Mouse (Mus musculus) ES-E14 (cell line): Measurements from ENCODE around the gene Sptb. TPM values are rescaled to one million over a fixed set of nuclear protein-coding genes. Genes with fewer than 3 reads are reported as not detected.

Source experiments
- DNase-seq: peaks from one replicate; pipeline ENCODE4 v3.0.0-alpha.2; 2013; ENCODE audit warnings: low read depth, low spot score
- H3K27ac ChIP-seq: 2 replicates; pipeline ENCODE4 v1.5.1; 2012; ENCODE audit warnings: low read depth, mild to moderate bottlenecking, low read length, moderate library complexity, mixed read lengths; ENCODE audit not compliant: poor library complexity, insufficient read depth, severe bottlenecking
- H3K36me3 ChIP-seq: 2 replicates; pipeline ENCODE4 v1.6.1; 2012; ENCODE audit warnings: mild to moderate bottlenecking, low read length, moderate library complexity, mixed read lengths; ENCODE audit not compliant: control insufficient read depth, poor library complexity, insufficient read depth, severe bottlenecking
- H3K4me1 ChIP-seq, 2 experiments: fragments of 150-350 bp in 1 of 2; sonication (generic) in 1 of 2; 2 replicates each; pipeline ENCODE4 v1.6.1; 2012; ENCODE audit warnings: low read length in 2 of 2, mild to moderate bottlenecking in 1 of 2, mixed read lengths in 1 of 2; ENCODE audit not compliant: control insufficient read depth in 2 of 2, insufficient read depth in 2 of 2, poor library complexity in 1 of 2
- H3K4me3 ChIP-seq, 2 experiments: fragments of 150-350 bp in 1 of 2; sonication (generic) in 1 of 2; 2 replicates each; pipeline ENCODE4 v1.5.1; 2012; ENCODE audit warnings: low read length in 2 of 2, low read depth in 1 of 2, mild to moderate bottlenecking in 1 of 2, mixed read lengths in 1 of 2; ENCODE audit not compliant: insufficient read depth in 1 of 2, poor library complexity in 1 of 2, severe bottlenecking in 1 of 2
- H3K9ac ChIP-seq: 2 replicates; pipeline ENCODE4 v1.6.1; 2012; ENCODE audit warnings: low read depth, mild to moderate bottlenecking, low read length, mixed read lengths; ENCODE audit not compliant: poor library complexity, insufficient read depth, severe bottlenecking
- H3K9me3 ChIP-seq: fragments of 150-350 bp; sonication (generic); 2 replicates; pipeline ENCODE4 v1.6.1; 2012; ENCODE audit warnings: low read depth, mild to moderate bottlenecking, low read length; ENCODE audit not compliant: control insufficient read depth, insufficient read depth
- CHD2 ChIP-seq: IDR thresholded peaks from 2 replicates; pipeline ENCODE4 v1.6.1; 2014; ENCODE audit warnings: mild to moderate bottlenecking, low read depth, low read length, inconsistent platforms
- HCFC1 ChIP-seq: IDR thresholded peaks from 2 replicates; pipeline ENCODE4 v1.6.1; 2012; ENCODE audit warnings: low read length, inconsistent platforms, borderline replicate concordance; ENCODE audit not compliant: insufficient read depth
- MAFK ChIP-seq: IDR thresholded peaks from 2 replicates; pipeline ENCODE4 v1.6.1; 2014; ENCODE audit warnings: mild to moderate bottlenecking, low read depth, low read length, inconsistent platforms; ENCODE audit not compliant: insufficient read depth
- ZC3H11A ChIP-seq: IDR thresholded peaks from 2 replicates; pipeline ENCODE4 v1.6.1; 2012; ENCODE audit warnings: low read depth, mild to moderate bottlenecking, inconsistent platforms, low read length, borderline replicate concordance
- ZNF384 ChIP-seq: IDR thresholded peaks from 2 replicates; pipeline ENCODE4 v1.6.1; 2012; ENCODE audit warnings: low read depth, low read length, inconsistent platforms
- in situ Hi-C, 2 experiments: fragments of 600-800 bp; cut with MboI; formaldehyde crosslinking; loops; one replicate each; pipeline ENCODE4 v1.15.1; 2025; ENCODE audit warnings: low sequenced_read_pairs in 2 of 2, inconsistent platforms in 1 of 2; ENCODE audit not compliant: unreplicated experiment in 2 of 2
- total RNA-seq: library from RNA; depleted of rRNA; stranded (reverse); fragments of 300-350 nt; gene quantifications from 2 replicates; pipeline ENCODE4 v1.2.3, GENCODE M21; 2012

The Sptb gene
- total RNA-seq, 1 experiment, result 3.6 TPM

- Histone ChIP-seq H3K27ac (peak overlapping the region; percentile 99), H3K9me3 (no peaks in the 10 kb centered on the region), H3K4me3 (peak overlapping the region; percentile 61 to 64), H3K36me3 (no peaks in the 10 kb centered on the region), H3K9ac (peak overlapping the region; percentile 59), H3K4me1 (peaks cover 4 to 36% of the 10 kb centered on the region in 2 experiments; a peak in 3 of 4 replicates)
- peak; percentile 53 for DNase-seq
- in situ Hi-C loops, result no loop called here
- TF ChIP-seq MAFK (no peak), HCFC1 (no peak), ZC3H11A (no peak), ZNF384 (no peak), CHD2 (no peak)
Measured at GRCm38 (mm10) chr12:76694801-76695505, 15.4 kb downstream of the Sptb start.

GRCm38 (mm10) chr12:76687498-76688200, 22.7 kb downstream of the Sptb start:
- no peak for DNase-seq
- in situ Hi-C loops, result no loop called here
- Histone ChIP-seq H3K9ac (no peak overlapping the region; the same call in 1 of the 2 replicates), H3K9me3 (no peaks in the 10 kb centered on the region), H3K27ac (no peak overlapping the region), H3K4me3 (no peak overlapping the region), H3K4me1 (peaks cover 5 to 45% of the 10 kb centered on the region in 2 experiments; a peak in 3 of 4 replicates), H3K36me3 (no peaks in the 10 kb centered on the region)
- TF ChIP-seq ZNF384 (no peak), CHD2 (no peak), MAFK (no peak), HCFC1 (no peak), ZC3H11A (no peak)

GRCm38 (mm10) chr12:76685647-76686046, 24.7 kb downstream of the Sptb start:
- H3K9ac ChIP-seq, result no peak overlapping the region
- no peak for TF ChIP-seq CHD2
- no peak for TF ChIP-seq MAFK
- no peak for TF ChIP-seq ZNF384
- no peak for TF ChIP-seq HCFC1
- TF ChIP-seq ZC3H11A, result no peak
- H3K27ac ChIP-seq, result no peak overlapping the region
- H3K36me3 ChIP-seq, result no peaks in the 10 kb centered on the region
- DNase-seq, result no peak
- peaks cover 2 to 33% of the 10 kb centered on the region in 2 experiments; a peak in 2 of 4 replicates for H3K4me1 ChIP-seq
- in situ Hi-C loops, result no loop called here
- H3K9me3 ChIP-seq, result no peaks in the 10 kb centered on the region
- no peak overlapping the region for H3K4me3 ChIP-seq

- DNase-seq, result no peak
- Histone ChIP-seq H3K4me3 (no peak overlapping the region), H3K27ac (no peak overlapping the region), H3K4me1 (peaks cover 2 to 21% of the 10 kb centered on the region in 2 experiments; a peak in 2 of 4 replicates), H3K36me3 (no peaks in the 10 kb centered on the region), H3K9ac (no peak overlapping the region), H3K9me3 (no peaks in the 10 kb centered on the region)
- in situ Hi-C loops, result no loop called here
- TF ChIP-seq HCFC1 (no peak), ZC3H11A (no peak), ZNF384 (no peak), MAFK (no peak), CHD2 (no peak)
Measured at GRCm38 (mm10) chr12:76684493-76684892, 25.9 kb downstream of the Sptb start.
